Mouse (Mus musculus) MEL (cell line): Measurements from ENCODE around the gene Hspb1. TPM values are rescaled to one million over a fixed set of nuclear protein-coding genes. Genes with fewer than 3 reads are reported as not detected.

Source experiments
- DNase-seq: peaks from one replicate; pipeline ENCODE4 v3.0.0; 2011; ENCODE audit warnings: low read depth, low spot score
- H3K27ac ChIP-seq: 2 replicates; pipeline ENCODE4 v1.5.1; 2012; ENCODE audit warnings: low read depth, mild to moderate bottlenecking, control low read depth, low read length, moderate library complexity; ENCODE audit not compliant: control insufficient read depth
- H3K27me3 ChIP-seq, 2 experiments: fragments of 150-350 bp in 1 of 2; sonication (generic) in 1 of 2; 2 replicates each; pipeline ENCODE4 v1.6.1; 2012; ENCODE audit warnings: low read length in 2 of 2, mild to moderate bottlenecking in 2 of 2, improper control_type of control experiment in 1 of 2, moderate library complexity in 1 of 2; ENCODE audit not compliant: insufficient read depth in 2 of 2, control insufficient read depth in 1 of 2
- H3K36me3 ChIP-seq, 2 experiments: 2 replicates each; pipeline ENCODE4 v1.6.1; 2012 to 2014; ENCODE audit warnings: low read length in 2 of 2, improper control_type of control experiment in 1 of 2, inconsistent platforms in 1 of 2, mild to moderate bottlenecking in 1 of 2; ENCODE audit not compliant: insufficient read depth in 2 of 2, control insufficient read depth in 1 of 2
- H3K4me1 ChIP-seq, 2 experiments: fragments of 150-350 bp in 1 of 2; sonication (generic) in 1 of 2; 2 replicates each; pipeline ENCODE4 v1.6.1; 2012; ENCODE audit warnings: low read length in 2 of 2, improper control_type of control experiment in 1 of 2, mild to moderate bottlenecking in 1 of 2; ENCODE audit not compliant: insufficient read depth in 2 of 2, control insufficient read depth in 1 of 2
- H3K4me3 ChIP-seq, 2 experiments: fragments of 150-350 bp in 1 of 2; sonication (generic) in 1 of 2; 2 replicates each; pipeline ENCODE4 v1.5.1; 2012; ENCODE audit warnings: low read depth in 2 of 2, low read length in 2 of 2, mild to moderate bottlenecking in 2 of 2, moderate library complexity in 2 of 2, control low read depth in 1 of 2, improper control_type of control experiment in 1 of 2; ENCODE audit not compliant: control insufficient read depth in 1 of 2, insufficient read depth in 1 of 2
- H3K79me2 ChIP-seq: 2 replicates; pipeline ENCODE4 v1.6.1; 2012; ENCODE audit warnings: mild to moderate bottlenecking, low read length, moderate library complexity; ENCODE audit not compliant: control insufficient read depth, poor library complexity, insufficient read depth
- H3K9ac ChIP-seq: 2 replicates; pipeline ENCODE4 v1.6.1; 2012; ENCODE audit warnings: low read depth, mild to moderate bottlenecking, control low read depth, low read length, moderate library complexity; ENCODE audit not compliant: control insufficient read depth, poor library complexity, severe bottlenecking
- H3K9me3 ChIP-seq: fragments of 150-350 bp; sonication (generic); replicated peaks from 2 replicates; pipeline ENCODE4 v1.6.1; 2012; ENCODE audit warnings: mild to moderate bottlenecking, low read length, improper control_type of control experiment, moderate library complexity; ENCODE audit not compliant: insufficient read depth
- BHLHE40 ChIP-seq: IDR thresholded peaks from 2 replicates; pipeline ENCODE4 v1.6.1; 2012; ENCODE audit warnings: low read depth, mild to moderate bottlenecking, inconsistent platforms, low read length, improper control_type of control experiment, borderline replicate concordance
- CHD1 ChIP-seq: IDR thresholded peaks from 2 replicates; pipeline ENCODE4 v1.6.1; 2012; ENCODE audit warnings: low read depth, mild to moderate bottlenecking, inconsistent platforms, low read length, improper control_type of control experiment
- CTCF ChIP-seq, 3 experiments: IDR thresholded peaks in 2 of 3; conservative IDR thresholded peaks in 1 of 3; 2 replicates each; pipeline ENCODE4 v1.5.1; 2011 to 2012; ENCODE audit warnings: low read length in 3 of 3, low read depth in 2 of 3, mild to moderate bottlenecking in 2 of 3, improper control_type of control experiment in 1 of 3, inconsistent platforms in 1 of 3, mixed read lengths in 1 of 3, moderate library complexity in 1 of 3; ENCODE audit not compliant: control insufficient read depth in 1 of 3, insufficient read depth in 1 of 3, poor library complexity in 1 of 3, severe bottlenecking in 1 of 3
- GABPA ChIP-seq: IDR thresholded peaks from 2 replicates; pipeline ENCODE4 v1.6.1; 2012; ENCODE audit warnings: low read depth, mild to moderate bottlenecking, inconsistent platforms, low read length, improper control_type of control experiment, moderate library complexity
- GATA1 ChIP-seq: IDR thresholded peaks from 2 replicates; pipeline ENCODE4 v1.6.1; 2011; ENCODE audit warnings: low read depth, low read length, improper control_type of control experiment
- MAFK ChIP-seq: IDR thresholded peaks from 2 replicates; pipeline ENCODE4 v1.6.1; 2011; ENCODE audit warnings: low read depth, mild to moderate bottlenecking, low read length, improper control_type of control experiment, borderline replicate concordance
- MAX ChIP-seq: IDR thresholded peaks from 2 replicates; pipeline ENCODE4 v1.6.1; 2011; ENCODE audit warnings: low read length, improper control_type of control experiment
- MAZ ChIP-seq: IDR thresholded peaks from 2 replicates; pipeline ENCODE4 v1.6.1; 2012; ENCODE audit warnings: low read depth, mild to moderate bottlenecking, inconsistent platforms, low read length, improper control_type of control experiment
- MXI1 ChIP-seq: IDR thresholded peaks from 2 replicates; pipeline ENCODE4 v1.6.1; 2011; ENCODE audit warnings: mild to moderate bottlenecking, low read depth, low read length, improper control_type of control experiment
- MYB ChIP-seq: IDR thresholded peaks from 2 replicates; pipeline ENCODE4 v1.6.1; 2011; ENCODE audit warnings: mild to moderate bottlenecking, low read depth, low read length, improper control_type of control experiment
- MYC ChIP-seq: IDR thresholded peaks from 2 replicates; pipeline ENCODE4 v1.6.1; 2011; ENCODE audit warnings: low read depth, mild to moderate bottlenecking, low read length, improper control_type of control experiment, moderate library complexity
- NELFE ChIP-seq: IDR thresholded peaks from 2 replicates; pipeline ENCODE4 v1.6.1; 2011; ENCODE audit warnings: low read depth, low read length, improper control_type of control experiment
- NRF1 ChIP-seq: IDR thresholded peaks from 2 replicates; pipeline ENCODE4 v1.6.1; 2014; ENCODE audit warnings: low read depth, mild to moderate bottlenecking, inconsistent platforms, low read length, improper control_type of control experiment, moderate library complexity; ENCODE audit not compliant: poor library complexity, insufficient read depth, severe bottlenecking
- POLR2A ChIP-seq, 2 experiments: IDR thresholded peaks; 2 replicates each; pipeline ENCODE4 v1.6.1; 2011 to 2012; ENCODE audit warnings: low read length in 2 of 2, mild to moderate bottlenecking in 2 of 2, control low read depth in 1 of 2, improper control_type of control experiment in 1 of 2, low read depth in 1 of 2, moderate library complexity in 1 of 2; ENCODE audit not compliant: control insufficient read depth in 1 of 2, insufficient read depth in 1 of 2, poor library complexity in 1 of 2
- POLR2AphosphoS5 ChIP-seq: IDR thresholded peaks from 2 replicates; pipeline ENCODE4 v1.6.1; 2012; ENCODE audit warnings: low read depth, borderline replicate concordance, mild to moderate bottlenecking, inconsistent platforms, low read length, moderate library complexity, mixed read lengths
- RAD21 ChIP-seq: IDR thresholded peaks from 2 replicates; pipeline ENCODE4 v1.6.1; 2011; ENCODE audit warnings: mild to moderate bottlenecking, low read depth, low read length, improper control_type of control experiment
- RCOR1 ChIP-seq: IDR thresholded peaks from 2 replicates; pipeline ENCODE4 v1.6.1; 2012; ENCODE audit warnings: low read depth, mild to moderate bottlenecking, inconsistent platforms, low read length, improper control_type of control experiment
- SIN3A ChIP-seq: IDR thresholded peaks from 2 replicates; pipeline ENCODE4 v1.6.1; 2012; ENCODE audit warnings: low read length, improper control_type of control experiment, inconsistent platforms
- SMC3 ChIP-seq: IDR thresholded peaks from 2 replicates; pipeline ENCODE4 v1.6.1; 2011; ENCODE audit warnings: low read depth, low read length, improper control_type of control experiment
- TAL1 ChIP-seq: IDR thresholded peaks from 2 replicates; pipeline ENCODE4 v1.6.1; 2012; ENCODE audit warnings: mild to moderate bottlenecking, inconsistent platforms, low read length, moderate library complexity, mixed read lengths
- TBP ChIP-seq: IDR thresholded peaks from 2 replicates; pipeline ENCODE4 v1.8.0; 2011; ENCODE audit warnings: low read depth, low read length, improper control_type of control experiment
- USF1 ChIP-seq: IDR thresholded peaks from 2 replicates; pipeline ENCODE4 v1.6.1; 2014; ENCODE audit warnings: low read depth, mild to moderate bottlenecking, inconsistent platforms, low read length, improper control_type of control experiment, moderate library complexity
- USF2 ChIP-seq, 2 experiments: IDR thresholded peaks; 2 replicates each; pipeline ENCODE4 v1.6.1; 2011 to 2012; ENCODE audit warnings: improper control_type of control experiment in 2 of 2, low read length in 2 of 2, borderline replicate concordance in 1 of 2, inconsistent platforms in 1 of 2, low read depth in 1 of 2, mild to moderate bottlenecking in 1 of 2; ENCODE audit not compliant: insufficient read depth in 1 of 2
- ZC3H11A ChIP-seq: IDR thresholded peaks from 2 replicates; pipeline ENCODE4 v1.6.1; 2012; ENCODE audit warnings: low read depth, mild to moderate bottlenecking, inconsistent platforms, low read length, improper control_type of control experiment
- ZMIZ1 ChIP-seq: IDR thresholded peaks from 2 replicates; pipeline ENCODE4 v1.6.1; 2012; ENCODE audit warnings: low read depth, mild to moderate bottlenecking, inconsistent platforms, low read length, improper control_type of control experiment, moderate library complexity
- polyA plus RNA-seq, 2 experiments: library from polyadenylated mRNA; stranded (reverse) in 1 of 2; unstranded in 1 of 2; fragments of >175 nt in 1 of 2; fragments of >200 nt in 1 of 2; gene quantifications; 2 replicates each; pipeline versions ENCODE4 v1.2.1 to v1.2.4; 2012; ENCODE audit warnings: low replicate concordance in 2 of 2, low read depth in 1 of 2; ENCODE audit not compliant: insufficient read length in 2 of 2, insufficient read depth in 1 of 2, missing spikeins in 1 of 2
- total RNA-seq: library from RNA; depleted of rRNA; stranded (reverse); fragments of 300-350 nt; gene quantifications from 2 replicates; pipeline ENCODE4 v1.2.3, GENCODE M21; 2012

Hspb1 gene
- total and polyA plus RNA-seq, 3 experiments, result not detected

GRCm38 (mm10) chr5:135898028-135898427 lies 10.3 kb downstream of the Hspb1 start:
- no peaks in the 10 kb centered on the region for H3K79me2 ChIP-seq
- H3K9ac ChIP-seq, result no peak overlapping the region
- no peaks in the 10 kb centered on the region for H3K27me3 ChIP-seq
- TF ChIP-seq MYC (peak; percentile 76), MXI1 (no peak), GABPA (no peak), ZC3H11A (peak; percentile 17; the same call in 1 of the 2 replicates), RAD21 (peak; percentile 25), CTCF (IDR thresholded peaks at IDR 0.05 in 2 of 3, conservative IDR thresholded peaks at IDR 0.05 in 1 of 3; ENCODE audit: control insufficient read depth in 1 of 3, insufficient read depth in 1 of 3, low read depth in 2 of 3, low read length in 3 of 3, poor library complexity in 1 of 3, severe bottlenecking in 1 of 3) (peak; percentile 66 to 74 (median 74)), GATA1 (peak; percentile 45), MAX (peak; percentile 77), SMC3 (peak; percentile 55), MAZ (peak; percentile 51; the same call in 1 of the 2 replicates), NRF1 (no peak)
- H3K4me1 ChIP-seq, result no peaks in the 10 kb centered on the region
- H3K27ac ChIP-seq, result no peak overlapping the region
- no peaks in the 10 kb centered on the region for H3K9me3 ChIP-seq
- DNase-seq, result peak; percentile 87
- H3K36me3 ChIP-seq, result no peaks in the 10 kb centered on the region
- H3K4me3 ChIP-seq, result no peak overlapping the region

GRCm38 (mm10) chr5:135898995-135899394 lies 11.3 kb downstream of the Hspb1 start:
- TF ChIP-seq TBP (no peak), POLR2A (IDR thresholded peaks at IDR 0.05; ENCODE audit: control insufficient read depth in 1 of 2, insufficient read depth in 1 of 2, low read depth in 1 of 2, low read length in 2 of 2, poor library complexity in 1 of 2) (no peak), MAFK (no peak), RCOR1 (no peak), ZC3H11A (no peak), POLR2AphosphoS5 (no peak), BHLHE40 (no peak), USF1 (no peak), GATA1 (no peak), TAL1 (no peak), MYB (no peak), CHD1 (no peak), NELFE (no peak), SIN3A (no peak), MAX (no peak), USF2 (IDR thresholded peaks at IDR 0.05; ENCODE audit: borderline replicate concordance in 1 of 2, insufficient read depth in 1 of 2, low read depth in 1 of 2, low read length in 2 of 2) (no peak), CTCF (IDR thresholded peaks at IDR 0.05 in 2 of 3, conservative IDR thresholded peaks at IDR 0.05 in 1 of 3; ENCODE audit: control insufficient read depth in 1 of 3, insufficient read depth in 1 of 3, low read depth in 2 of 3, low read length in 3 of 3, poor library complexity in 1 of 3, severe bottlenecking in 1 of 3) (no peak), RAD21 (no peak), SMC3 (no peak), ZMIZ1 (no peak)
- no peaks in the 10 kb centered on the region for H3K9me3 ChIP-seq
- no peak overlapping the region for H3K27ac ChIP-seq
- no peaks in the 10 kb centered on the region for H3K27me3 ChIP-seq
- DNase-seq, result no peak
- H3K79me2 ChIP-seq, result no peaks in the 10 kb centered on the region
- no peak overlapping the region for H3K4me3 ChIP-seq
- no peak overlapping the region for H3K9ac ChIP-seq
- H3K4me1 ChIP-seq, result no peaks in the 10 kb centered on the region
- no peaks in the 10 kb centered on the region for H3K36me3 ChIP-seq
